Comparison of ENCODE assay signal across 16 mouse cellular contexts in the genomic region with DNA sequence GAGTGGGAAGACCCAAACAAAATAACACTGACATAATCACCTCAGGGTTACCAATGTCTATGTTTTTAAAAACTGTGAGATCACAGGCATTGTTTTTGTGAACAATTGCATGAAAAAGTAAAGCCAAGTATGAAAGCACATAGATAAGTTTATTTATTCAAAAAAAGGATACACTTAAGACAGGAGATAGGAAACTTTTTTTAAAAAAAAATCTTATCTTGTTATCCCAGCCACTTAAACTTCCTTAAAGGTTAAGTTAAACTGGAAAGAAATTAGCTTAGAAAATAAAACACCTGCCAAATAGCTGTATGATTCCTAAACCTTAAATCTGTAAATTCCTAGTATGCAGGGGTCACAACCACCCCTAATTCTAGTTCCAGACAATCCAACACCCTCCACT. TPM values are rescaled to one million over a fixed set of nuclear protein-coding genes. Genes with fewer than 3 reads are reported as not detected.
DNase-seq lines count a peak whose midpoint lies in the region; ATAC-seq lines count a peak whose summit lies in the region.
"Had no signal": no experiment of that assay in that cellular context is flagged by ENCODE, and none has a peak within 500 bp of the region (broad histone marks: within the 10 kb centered on the region; RNA-seq: fewer than 3 reads in every experiment).

No protein-coding gene starts in this region.

- peak overlapping the region; percentile 57 for H3K4me2 ChIP-seq in hindbrain, embryonic 15.5 days
- H3K4me2 ChIP-seq in midbrain, embryonic 13.5 days (replicated peaks) = peak overlapping the region; percentile 47

- no peaks in the 10 kb centered on the region for H3K36me3 ChIP-seq in heart, embryonic 10.5 days
- no peaks in the 10 kb centered on the region for H3K36me3 ChIP-seq in hindbrain, embryonic 15.5 days
- H3K36me3 ChIP-seq in midbrain, embryonic 13.5 days = no peaks in the 10 kb centered on the region
- H3K36me3 ChIP-seq: liver, embryonic 15.5 days had no signal

- ATAC-seq in hindbrain, embryonic 15.5 days (ENCODE audit: low FRiP score, low read depth) = no peak
- no peak for ATAC-seq in midbrain, embryonic 13.5 days
- ATAC-seq: activated CD4-positive, CD25-positive, alpha-beta regulatory T cell, adult 4 months had no signal

- no peak overlapping the region for H3K27ac ChIP-seq in heart, embryonic 10.5 days
- H3K27ac ChIP-seq in hindbrain, embryonic 15.5 days (replicated peaks) = no peak overlapping the region
- no peak overlapping the region for H3K27ac ChIP-seq in midbrain, embryonic 13.5 days
- H3K27ac ChIP-seq: liver, embryonic 15.5 days; macrophage had no signal

- no peaks in the 10 kb centered on the region for H3K9me3 ChIP-seq in heart, embryonic 10.5 days
- H3K9me3 ChIP-seq in hindbrain, embryonic 15.5 days = no peaks in the 10 kb centered on the region
- H3K9me3 ChIP-seq in midbrain, embryonic 13.5 days = no peaks in the 10 kb centered on the region
- H3K9me3 ChIP-seq: liver, embryonic 15.5 days had no signal

- intact Hi-C loops in left cerebral cortex, postnatal 14 days (cut with DNase I) = no loop called here

- no peaks in the 10 kb centered on the region for H3K27me3 ChIP-seq in heart, embryonic 10.5 days (ENCODE audit: insufficient read depth, poor library complexity, severe bottlenecking)
- no peaks in the 10 kb centered on the region for H3K27me3 ChIP-seq in hindbrain, embryonic 15.5 days
- no peaks in the 10 kb centered on the region for H3K27me3 ChIP-seq in midbrain, embryonic 13.5 days

- no peak overlapping the region for H3K9ac ChIP-seq in hindbrain, embryonic 15.5 days
- no peak overlapping the region for H3K9ac ChIP-seq in midbrain, embryonic 13.5 days (replicated peaks)
- H3K9ac ChIP-seq: liver, embryonic 15.5 days had no signal

- H3K4me3 ChIP-seq in heart, embryonic 10.5 days = no peak overlapping the region
- peak overlapping the region; percentile 95; the same call in 1 of the 2 replicates for H3K4me3 ChIP-seq in hindbrain, embryonic 15.5 days
- H3K4me3 ChIP-seq in midbrain, embryonic 13.5 days (replicated peaks) = peak overlapping the region; percentile 87; the same call in 1 of the 2 replicates
- H3K4me3 ChIP-seq: liver, embryonic 15.5 days had no signal

- peak; percentile 22 for DNase-seq in heart, adult 11 months
- DNase-seq in heart, embryonic 10.5 days (ENCODE audit: low spot score) = no peak
- DNase-seq in 416B (ENCODE audit: low read depth) (peak; percentile 72), adipocyte (ENCODE audit: low spot score) (no peak)
- DNase-seq in retina, embryonic 14.5 days (ENCODE audit: low spot score) = no peak
- no peak for DNase-seq in left cerebral cortex, postnatal 14 days (ENCODE audit: low spot score in 2 of 2)
- DNase-seq: cerebellum, adult 8-10 months; heart, postnatal 10 days; kidney, adult 8-10 months had no signal

- H3K4me1 ChIP-seq in heart, embryonic 10.5 days = peaks cover 14% of the 10 kb centered on the region
- H3K4me1 ChIP-seq in hindbrain, embryonic 15.5 days (replicated peaks) = peaks cover 13% of the 10 kb centered on the region
- peaks cover 10% of the 10 kb centered on the region for H3K4me1 ChIP-seq in midbrain, embryonic 13.5 days (replicated peaks)
- H3K4me1 ChIP-seq: liver, embryonic 15.5 days had no signal

RNA-seq across cellular contexts. Expression of a gene that starts 2.5 kb away (rescaled TPM):
- polyA plus RNA-seq in heart, embryonic 10.5 days (2016; fragmentation: Nextera tagmentation; extraction: Ambion mirVana) = 7.3 and 10.2 TPM in 2 replicates
- polyA plus RNA-seq in hindbrain, embryonic 15.5 days (2015; fragmentation: Nextera tagmentation; extraction: Ambion mirVana) = 12.0 and 12.8 TPM in 2 replicates
- 17.4 and 19.2 TPM in 2 replicates for polyA plus RNA-seq in midbrain, embryonic 13.5 days (2015; fragmentation: Nextera tagmentation; extraction: Ambion mirVana)
- 10 to 100 TPM; 52.9 to 59.1 TPM for total RNA-seq in left cerebral cortex, postnatal 14 days (2021)

RNA-seq across cellular contexts. Expression of a gene that starts 31.0 kb away (rescaled TPM):
- not detected in 2 replicates for polyA plus RNA-seq in heart, embryonic 10.5 days (2016; fragmentation: Nextera tagmentation; extraction: Ambion mirVana)
- polyA plus RNA-seq in hindbrain, embryonic 15.5 days (2015; fragmentation: Nextera tagmentation; extraction: Ambion mirVana) = not detected in 2 replicates
- not detected in 2 replicates for polyA plus RNA-seq in midbrain, embryonic 13.5 days (2015; fragmentation: Nextera tagmentation; extraction: Ambion mirVana)
- total RNA-seq in left cerebral cortex, postnatal 14 days (2021) = not detected
- total RNA-seq: heart, postnatal 10 days; layer of hippocampus, adult 8-10 months; left cerebral cortex, postnatal 25 days had no signal
- polyA plus RNA-seq: activated CD4-positive, CD25-positive, alpha-beta regulatory T cell, adult 4 months; liver, embryonic 15.5 days; macrophage had no signal

RNA-seq across cellular contexts. Expression of a gene that starts 40.7 kb away (rescaled TPM):
- 14.0 and 19.9 TPM in 2 replicates for polyA plus RNA-seq in heart, embryonic 10.5 days (2016; fragmentation: Nextera tagmentation; extraction: Ambion mirVana)
- polyA plus RNA-seq in hindbrain, embryonic 15.5 days (2015; fragmentation: Nextera tagmentation; extraction: Ambion mirVana) = 7.3 and 8.2 TPM in 2 replicates
- polyA plus RNA-seq in midbrain, embryonic 13.5 days (2015; fragmentation: Nextera tagmentation; extraction: Ambion mirVana) = 6.4 and 6.9 TPM in 2 replicates
- total RNA-seq in left cerebral cortex, postnatal 14 days (2021) = 1 to 10 TPM; 1.8 to 2.1 TPM

Comparison
In these comparisons a context has a peak if more than half of its experiments do, and no peak if none do; other contexts are left out.
1. DNase-seq: peak in heart, adult 11 months (single experiment) and 416B (single experiment); none in heart, embryonic 10.5 days (single experiment), adipocyte (single experiment), retina, embryonic 14.5 days (single experiment) and left cerebral cortex, postnatal 14 days (0 of 2).